Mouse (Mus musculus) kidney, postnatal 36 days (tissue): ENCODE measurements around the gene Cmtm1.
"Not testable (repeated sequence)": the region's sequence is repeated elsewhere in the genome, so short reads cannot be mapped to it uniquely, and the experiment has no call there.

Source experiments
- DNase-seq, 2 experiments: peaks; one replicate each; pipeline ENCODE4 v3.0.0; 2021 to 2022; ENCODE audit warnings: mixed read lengths in 2 of 2

The Cmtm1 gene

DNA sequence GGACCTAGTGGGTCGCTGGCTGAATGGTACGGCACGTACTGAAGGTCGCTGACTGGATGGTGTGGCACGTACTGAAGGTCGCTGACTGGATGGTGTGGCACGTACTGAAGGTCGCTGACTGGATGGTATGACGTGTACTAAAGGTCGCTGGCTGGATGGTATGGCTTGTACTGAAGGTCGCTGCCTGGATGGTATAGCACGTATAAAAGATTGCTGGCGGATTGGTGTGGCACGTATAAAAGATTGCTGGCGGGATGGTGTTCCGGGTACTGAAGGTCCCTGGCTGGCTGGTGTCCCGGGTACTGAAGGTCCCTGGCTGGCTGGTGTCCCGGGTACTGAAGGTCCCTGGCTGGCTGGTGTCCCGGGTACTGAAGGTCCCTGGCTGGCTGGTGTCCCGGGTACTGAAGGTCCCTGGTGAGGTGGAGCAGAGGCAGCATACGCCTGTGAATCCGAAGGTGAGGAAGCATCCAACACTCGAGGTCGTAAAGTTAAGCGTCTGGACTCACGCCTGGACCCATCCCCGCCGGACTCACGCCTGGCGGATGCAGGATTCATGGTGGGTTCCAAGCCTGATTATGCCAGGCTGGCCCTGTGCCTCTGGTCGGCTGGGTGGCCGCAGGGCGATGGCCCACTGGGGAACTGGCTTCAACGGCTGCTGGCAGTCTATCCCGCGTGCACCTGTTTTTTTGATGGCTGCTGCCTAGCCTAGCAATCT, at the start of gene Cmtm1, which contains the start of gene Gm45711:
Cmtm1 (minus strand) TSS at position 705 of the 715 bp plus-strand sequence.
Gm45711 (minus strand) TSS at position 641 of the 715 bp plus-strand sequence.
- not testable (repeated sequence) for DNase-seq

DNA sequence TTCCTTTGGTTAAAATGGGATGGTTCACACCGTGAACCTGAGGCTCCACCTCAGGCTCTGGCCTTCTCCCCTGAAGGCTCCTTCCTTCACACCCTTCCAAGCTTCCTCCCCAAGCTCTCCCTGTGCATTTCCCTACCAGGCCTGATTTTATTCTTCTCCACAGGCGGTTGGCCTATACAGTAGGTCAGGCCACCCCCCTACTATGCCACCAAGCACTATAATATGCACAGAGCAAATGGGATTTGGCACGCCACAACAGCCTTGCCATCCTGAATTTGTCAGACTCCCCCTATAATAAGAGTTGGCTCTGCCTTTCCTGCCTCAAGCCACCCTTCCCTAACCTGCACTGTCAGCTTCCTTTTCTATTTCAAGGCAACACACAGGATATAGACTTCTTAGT, 48.7 kb upstream of the Cmtm1 start:
- no peak for DNase-seq

DNA sequence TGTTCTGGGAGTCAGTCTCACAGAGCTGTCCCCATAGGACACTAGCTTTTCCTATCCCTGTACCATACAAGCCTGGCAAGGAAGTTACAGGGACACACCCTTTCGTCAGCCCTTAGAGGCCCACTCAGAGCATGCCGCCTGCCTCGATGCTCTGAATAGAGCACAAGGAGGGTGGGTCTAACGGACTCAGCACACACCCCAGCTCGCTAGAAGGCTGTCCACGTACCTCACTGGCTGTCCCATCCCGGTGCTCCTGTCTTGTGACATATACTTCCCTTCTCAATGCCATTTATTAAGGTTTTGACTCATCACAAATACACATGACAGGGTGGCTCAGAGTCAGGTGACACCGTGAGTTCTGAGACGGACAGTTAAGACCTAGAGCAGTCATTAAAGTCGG, 44.6 kb upstream of the Cmtm1 start:
- DNase-seq = no peak

DNA sequence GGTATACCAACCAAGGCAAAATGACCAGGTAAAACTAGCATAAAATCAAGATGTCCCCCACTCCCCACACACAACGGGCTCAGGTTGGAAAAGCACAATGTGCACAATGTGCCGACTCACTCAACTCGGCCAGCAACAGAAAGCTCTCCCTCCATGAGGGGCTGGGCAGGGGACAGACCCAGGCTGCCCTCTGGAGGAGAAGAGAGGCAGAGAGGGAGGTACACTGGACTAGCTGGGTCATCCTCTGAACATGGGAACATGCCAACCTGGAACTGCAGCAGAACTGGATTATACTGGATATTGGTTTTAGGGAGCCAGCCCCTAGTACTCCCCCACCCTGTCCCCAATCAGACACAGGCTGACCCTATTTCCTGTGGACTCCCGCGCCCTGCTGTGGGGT, 43.2 kb upstream of the Cmtm1 start:
- DNase-seq = no peak

DNA sequence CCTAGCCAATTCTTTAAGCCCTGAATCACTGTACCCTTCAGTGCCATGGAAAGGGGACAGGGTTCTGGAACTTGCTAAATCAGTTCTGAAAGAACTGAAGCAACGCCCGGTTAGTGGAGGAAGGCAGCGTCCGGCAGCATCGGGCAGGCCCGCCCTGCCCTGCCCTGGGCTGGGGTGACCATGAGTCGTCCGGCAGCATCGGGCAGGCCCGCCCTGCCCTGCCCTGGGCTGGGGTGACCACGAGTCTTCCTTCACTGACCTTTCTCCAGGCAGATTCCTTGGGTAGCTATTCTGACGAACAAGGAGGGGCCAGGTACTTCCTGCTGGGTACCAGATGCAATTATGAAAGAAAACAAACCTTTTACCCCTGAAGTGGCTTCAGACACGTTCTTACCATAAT, 40.1 kb upstream of the Cmtm1 start:
- DNase-seq = no peak

- no peak for DNase-seq
These were observed 39.0 kb upstream of the Cmtm1 start for GRCm38 (mm10) chr8:104348971-104349370.

DNA sequence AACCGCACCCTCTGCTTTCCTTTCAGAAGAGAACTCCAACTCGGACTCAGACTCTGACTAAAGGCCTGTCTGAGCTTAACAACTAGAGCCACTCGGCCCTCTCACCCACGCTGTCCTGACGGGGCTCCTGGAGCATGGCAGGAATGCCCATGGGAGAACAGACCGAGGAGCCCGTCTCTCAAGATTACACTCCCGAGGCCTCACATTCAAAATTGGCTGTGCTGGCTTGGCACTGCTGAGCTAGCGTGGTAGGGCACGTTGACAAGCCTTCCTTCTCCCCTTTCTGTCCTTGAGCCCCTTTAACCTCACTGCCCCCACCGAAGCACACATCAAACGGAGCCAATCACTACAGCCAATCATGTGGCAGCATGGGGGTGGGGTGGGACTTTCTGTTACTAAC, 36.8 kb upstream of the Cmtm1 start:
- DNase-seq = no peak

GRCm38 (mm10) chr8:104344622-104345021, 34.7 kb upstream of the Cmtm1 start:
- DNase-seq = no peak

- peak; percentile 86 to 95 for DNase-seq
These were observed 34.0 kb upstream of the Cmtm1 start for GRCm38 (mm10) chr8:104343957-104344356.

DNA sequence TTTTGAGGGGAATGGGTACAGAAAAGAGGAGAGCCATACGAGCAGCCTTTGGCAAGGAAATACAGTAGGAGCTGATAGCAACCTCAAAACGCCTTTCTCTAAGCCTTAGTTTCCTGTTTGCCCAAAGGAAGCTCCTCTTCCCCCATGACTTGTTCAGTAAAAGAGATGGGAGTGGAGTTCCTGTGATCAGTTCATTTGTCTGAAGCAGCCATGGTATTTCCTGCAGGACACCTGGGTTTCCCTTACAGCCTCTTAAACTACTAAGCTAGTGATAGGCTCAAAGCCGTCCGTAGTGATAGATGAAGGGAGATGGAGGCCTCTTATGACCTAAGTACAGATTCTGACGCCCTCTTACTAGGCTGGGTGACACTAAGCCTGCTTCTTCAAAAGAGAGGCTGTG, 32.5 kb upstream of the Cmtm1 start:
- no peak for DNase-seq

DNA sequence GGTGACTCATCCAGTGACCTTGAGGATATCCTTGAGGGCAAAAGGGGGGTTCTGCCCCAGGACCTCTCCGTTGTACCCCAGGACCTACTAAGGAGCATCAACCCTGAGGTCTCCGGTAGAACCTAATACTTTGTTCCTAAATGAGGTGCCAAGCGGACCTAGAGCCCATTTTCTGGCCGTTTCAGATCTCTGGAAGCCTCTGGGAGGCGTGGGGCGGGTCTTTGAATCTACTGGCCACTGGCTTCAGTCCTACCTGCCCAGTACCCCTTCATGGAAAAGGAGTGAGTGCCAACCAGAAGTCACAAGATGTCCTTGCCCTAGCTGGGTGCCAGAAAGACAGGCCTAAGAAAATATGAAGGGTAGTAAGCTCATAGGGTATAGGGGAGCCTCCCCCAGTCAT, 31.7 kb upstream of the Cmtm1 start:
- no peak for DNase-seq

GRCm38 (mm10) chr8:104341106-104341561, 31.2 kb upstream of the Cmtm1 start:
- peak; percentile 75 to 79 for DNase-seq

DNA sequence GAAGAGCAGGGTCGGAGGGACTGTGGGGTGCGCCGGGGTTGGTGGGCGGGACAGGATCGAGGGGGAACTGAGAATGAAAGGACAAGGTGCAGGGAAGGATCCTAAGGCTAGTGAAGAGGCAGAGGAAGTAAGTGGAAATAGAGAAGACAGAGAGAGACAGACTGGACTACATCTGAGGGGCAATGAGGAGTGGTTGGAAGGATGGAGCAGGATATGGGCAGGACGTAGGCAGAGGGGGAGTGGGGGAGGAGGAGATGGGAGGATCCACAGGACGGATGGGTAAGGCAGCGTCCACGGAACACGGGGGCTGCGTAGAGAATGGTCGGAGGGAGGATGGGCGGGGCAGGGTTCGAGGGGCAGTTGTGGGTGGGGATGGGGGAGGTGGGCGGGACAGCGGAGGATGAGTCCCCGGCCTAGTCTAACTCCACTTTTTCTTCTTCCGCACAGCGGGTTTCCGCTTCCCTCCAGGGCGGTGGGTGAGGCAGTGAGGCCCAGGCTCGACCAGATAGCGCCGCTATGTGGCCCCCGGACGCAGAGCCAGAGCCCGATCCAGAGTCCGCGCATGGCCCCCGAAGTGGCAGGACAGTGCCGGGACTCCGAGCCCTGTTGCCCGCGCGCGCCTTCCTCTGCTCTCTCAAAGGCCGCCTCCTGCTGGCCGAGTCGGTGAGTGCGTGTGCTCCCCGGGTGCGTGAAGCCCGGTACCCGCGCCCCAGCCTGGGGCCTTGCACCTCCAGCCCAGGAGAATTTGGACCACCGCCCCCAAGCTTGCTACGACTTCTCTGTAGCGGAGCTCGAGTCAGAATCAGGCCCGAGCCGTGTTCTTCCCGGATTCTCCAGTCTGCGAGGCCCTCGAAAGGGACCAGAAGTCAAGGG, 30.5 kb upstream of the Cmtm1 start:
- peak; percentile 72 to 84 for DNase-seq

DNA sequence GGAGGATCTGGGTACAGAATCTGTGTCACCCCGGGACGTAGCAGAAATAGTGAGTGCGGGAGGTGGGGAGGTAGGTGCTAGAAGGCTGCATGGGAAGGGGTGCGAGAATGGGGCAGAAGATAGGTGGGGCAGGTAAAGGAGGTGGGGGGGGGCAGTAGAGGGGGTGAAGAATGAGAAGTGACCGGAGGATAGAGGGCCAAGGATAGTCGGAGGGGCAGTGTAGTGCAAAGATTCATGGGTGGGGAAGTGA, 30.0 kb upstream of the Cmtm1 start:
- peak in 1 of 2 experiments; percentile 14 for DNase-seq

- DNase-seq = peak; percentile 37 to 43
These were observed 29.5 kb upstream of the Cmtm1 start, which contains the start of gene Cmtm3 for GRCm38 (mm10) chr8:104339229-104339982. Gene Cmtm3, plus strand, starts transcription at chr8:104339410.

DNA sequence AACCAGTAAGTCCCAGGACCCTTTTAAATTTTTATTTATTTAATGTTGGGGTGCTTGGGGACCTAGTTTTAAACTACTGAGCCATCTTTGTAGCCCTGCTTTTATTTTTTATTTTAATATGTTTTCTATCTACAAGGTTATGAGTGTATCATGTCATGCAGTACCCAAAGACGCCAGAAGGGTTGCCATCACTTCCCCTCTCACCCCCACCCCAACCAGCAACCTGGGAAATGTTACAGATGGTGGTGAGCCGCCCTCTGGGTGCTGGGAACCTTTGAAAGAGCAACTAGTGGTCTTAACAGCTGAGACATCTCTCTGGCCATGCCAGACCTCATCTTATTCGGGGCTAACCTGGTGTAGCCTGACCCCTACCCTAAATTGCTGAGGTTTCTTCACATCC, 27.9 kb upstream of the Cmtm1 start:
- no peak for DNase-seq

DNA sequence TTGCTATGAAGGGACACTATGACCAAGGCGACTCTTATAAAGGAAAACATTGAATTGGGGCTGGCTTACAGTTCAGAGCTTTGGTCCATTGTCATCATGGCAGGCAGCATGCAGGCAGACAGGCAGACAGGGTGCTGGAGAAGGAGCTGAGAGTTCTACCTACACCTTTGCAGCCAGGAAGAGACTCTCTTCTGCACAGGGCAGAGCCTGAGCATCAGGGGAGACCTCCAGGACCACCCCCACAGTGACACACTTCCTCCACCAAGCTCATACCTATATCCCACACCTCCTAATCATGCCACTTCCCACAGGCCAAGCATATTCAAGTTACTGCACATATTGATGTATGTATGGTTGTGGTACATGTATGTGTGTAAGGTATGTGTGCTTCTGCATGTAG, 26.9 kb upstream of the Cmtm1 start:
- no peak for DNase-seq

- no peak for DNase-seq
These were observed 24.3 kb upstream of the Cmtm1 start for GRCm38 (mm10) chr8:104334196-104334595.

DNA sequence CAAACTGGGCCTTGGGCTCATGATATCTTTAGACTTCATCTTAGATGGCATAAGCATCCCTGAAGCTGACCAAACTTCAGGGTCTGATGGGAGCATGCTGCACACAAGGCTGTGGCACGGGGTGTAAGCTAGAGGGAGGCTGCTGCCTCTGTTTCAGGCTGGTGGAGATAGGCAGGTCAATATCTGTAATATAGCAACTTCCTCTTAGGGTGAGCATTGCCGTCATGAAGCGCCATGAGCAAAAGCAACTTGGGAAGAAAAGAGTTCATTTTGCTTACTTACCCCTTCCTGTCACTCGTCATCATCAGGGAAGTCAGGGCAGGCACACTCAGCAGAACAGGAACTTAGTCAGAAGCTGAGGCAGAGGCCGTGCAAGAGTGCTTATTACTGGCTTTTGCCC, 23.8 kb upstream of the Cmtm1 start:
- DNase-seq = no peak

DNA sequence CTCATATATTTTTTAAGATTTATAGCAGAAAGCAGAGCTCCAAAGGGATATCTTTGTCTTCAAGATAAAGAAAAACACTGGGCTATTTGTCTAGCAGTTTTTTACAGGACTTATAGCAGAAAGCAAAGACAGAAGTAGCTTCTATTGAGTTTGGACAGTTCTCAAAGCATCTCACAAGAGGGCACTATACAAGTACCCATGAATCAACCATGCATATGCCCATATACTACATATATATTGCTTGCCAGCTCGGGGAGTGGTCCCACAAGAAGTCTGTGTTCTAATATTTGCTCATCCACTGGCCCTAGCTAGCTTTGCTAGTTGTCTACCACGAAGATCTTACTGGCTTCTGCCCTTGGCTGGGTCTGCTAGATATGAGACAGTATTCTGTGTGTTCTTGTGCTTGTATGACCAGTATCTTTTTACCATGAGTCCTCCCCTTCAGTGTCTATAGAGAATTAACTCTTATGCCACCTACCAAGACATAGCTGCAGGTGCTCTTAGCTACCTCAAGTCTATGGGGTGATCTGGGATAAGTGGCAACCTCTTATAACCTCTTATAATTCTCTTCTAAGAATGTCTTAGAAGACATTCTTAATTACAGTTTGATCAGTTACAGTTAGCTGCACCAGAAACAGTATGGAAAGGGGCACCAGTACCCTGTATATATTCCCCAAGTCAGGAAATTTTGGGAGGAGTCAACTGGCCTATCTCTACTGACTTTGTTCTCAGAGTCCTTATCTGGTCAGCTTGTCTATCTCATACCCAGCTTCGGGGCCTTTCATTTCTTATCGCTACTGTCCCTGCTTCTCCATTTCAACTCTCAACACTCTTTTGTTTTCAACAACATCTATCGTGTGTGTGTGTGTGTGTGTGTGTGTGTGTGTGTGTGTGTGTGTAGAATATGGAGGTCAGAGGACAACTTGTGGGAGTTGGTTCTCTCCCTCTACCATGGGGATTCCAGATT, 23.0 kb upstream of the Cmtm1 start:
- no peak for DNase-seq

- not testable (repeated sequence) for DNase-seq
These were observed 12.0 kb upstream of the Cmtm1 start, which contains the start of gene Cmtm2b for GRCm38 (mm10) chr8:104321930-104322329. Gene Cmtm2b, plus strand, starts transcription at chr8:104322230.

DNA sequence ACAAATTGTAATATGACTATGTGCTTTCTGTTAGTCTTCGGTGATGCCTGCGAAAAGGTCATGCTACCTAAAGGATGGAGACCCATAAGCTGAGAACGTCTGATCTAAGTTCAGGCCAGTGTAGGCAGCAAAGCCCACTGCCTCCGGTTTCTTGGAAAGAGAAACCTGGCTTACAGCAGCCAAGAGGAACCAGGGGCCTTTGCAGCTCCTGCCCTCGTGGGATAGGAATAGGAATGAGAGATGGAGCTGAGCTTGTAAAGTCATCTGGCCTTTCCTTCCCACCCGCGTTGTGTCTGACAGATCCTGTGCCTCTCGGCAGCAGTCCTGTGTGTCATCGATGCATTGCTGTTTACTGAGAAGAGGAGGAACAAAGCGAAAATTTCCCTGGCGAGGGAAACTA, 11.3 kb upstream of the Cmtm1 start, which contains the start of gene Gm11020:
Gm11020 (plus strand) TSS at position 301 of the 400 bp plus-strand sequence.
- DNase-seq = not testable (repeated sequence)
